In the genomic region with DNA sequence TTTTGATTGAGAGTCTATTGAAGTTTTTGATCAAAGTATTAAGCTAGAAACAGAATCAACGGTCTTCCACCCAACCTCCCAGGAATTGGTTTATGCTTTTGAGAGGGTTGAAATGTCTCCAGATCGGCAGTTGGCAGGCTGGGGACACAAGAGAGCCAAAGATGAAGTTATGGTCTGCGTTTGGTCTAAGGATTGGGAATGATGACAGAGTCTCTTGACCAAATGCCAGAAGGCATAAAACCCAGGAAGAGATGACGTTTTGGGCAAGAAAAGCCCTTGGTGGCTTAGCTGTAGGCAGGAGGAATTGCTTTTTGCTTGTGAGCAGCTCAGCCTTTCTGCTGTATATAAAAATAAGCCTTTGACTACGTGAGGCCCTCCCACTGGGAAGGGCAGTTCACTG, we compare ENCODE assay signal across 8 mouse cellular contexts.
A peak's percentile ranks its signal among the peaks of the same experiment; 100 is the strongest.
DNase-seq lines count a peak whose midpoint lies in the region; ATAC-seq and TF ChIP-seq lines count a peak whose summit lies in the region.

No protein-coding gene starts in this region.

- no peak overlapping the region for H3K4me2 ChIP-seq in forebrain, postnatal 0 days (ENCODE audit: low read depth)
- H3K4me2 ChIP-seq in limb, embryonic 14.5 days (replicated peaks; ENCODE audit: low read depth, low read length, severe bottlenecking) = no peak overlapping the region

- WGBS in forebrain, postnatal 0 days = 49% methylated on average over 5 of the region's 5 CpGs
- WGBS in forebrain, embryonic 10.5 days = 81% methylated on average over 5 of the region's 5 CpGs
- WGBS in limb, embryonic 14.5 days = 50% methylated on average over 5 of the region's 5 CpGs

- no peak for TF ChIP-seq POLR2A in limb, embryonic 14.5 days (IDR thresholded peaks at IDR 0.05; ENCODE audit: borderline replicate concordance, extremely low read depth, insufficient read depth, insufficient read length)

- no peak for TF ChIP-seq CTCF in forebrain, postnatal 0 days (IDR thresholded peaks at IDR 0.05; ENCODE audit: low read depth)

- peak overlapping the region; percentile 4; the same call in 1 of the 2 replicates for H3K27ac ChIP-seq in forebrain, postnatal 0 days (ENCODE audit: low read depth, low read length)
- no peak overlapping the region for H3K27ac ChIP-seq in forebrain, embryonic 10.5 days
- H3K27ac ChIP-seq in limb, embryonic 14.5 days (replicated peaks; ENCODE audit: low read depth, low read length) = peak overlapping the region; percentile 9; the same call in 1 of the 2 replicates

- peak; percentile 52 for DNase-seq in forebrain, postnatal 0 days
- no peak for DNase-seq in forebrain, embryonic 10.5 days (ENCODE audit: extremely low spot score, low spot score)
- DNase-seq in urinary bladder, postnatal 14 days (ENCODE audit: low spot score) = peak; percentile 38
- no peak for DNase-seq in urinary bladder, adult 2 months (ENCODE audit: low spot score)
- DNase-seq in limb, embryonic 14.5 days (ENCODE audit: low spot score) = peak; percentile 76
- no peak for DNase-seq in right cerebral cortex, postnatal 4 days
- DNase-seq in MN1 (ENCODE audit: low spot score) = no peak
- no peak for DNase-seq in layer of hippocampus, postnatal 14 days (ENCODE audit: low spot score in 2 of 2)

- no peaks in the 10 kb centered on the region for H3K4me1 ChIP-seq in forebrain, postnatal 0 days (ENCODE audit: insufficient read depth)
- H3K4me1 ChIP-seq in forebrain, embryonic 10.5 days = no peaks in the 10 kb centered on the region
- no peaks in the 10 kb centered on the region for H3K4me1 ChIP-seq in limb, embryonic 14.5 days (ENCODE audit: control insufficient read depth, insufficient read depth, low read length)

- no peak overlapping the region for H3K9ac ChIP-seq in forebrain, postnatal 0 days
- H3K9ac ChIP-seq in limb, embryonic 14.5 days (ENCODE audit: low read depth, low read length, severe bottlenecking) = no peak overlapping the region

- H3K4me3 ChIP-seq in forebrain, postnatal 0 days (ENCODE audit: low read depth, low read length) = no peak overlapping the region
- no peak overlapping the region for H3K4me3 ChIP-seq in forebrain, embryonic 10.5 days
- H3K4me3 ChIP-seq in limb, embryonic 14.5 days (replicated peaks; ENCODE audit: low read length) = no peak overlapping the region

- no peaks in the 10 kb centered on the region for H3K9me3 ChIP-seq in forebrain, postnatal 0 days (ENCODE audit: low read length)
- no peaks in the 10 kb centered on the region for H3K9me3 ChIP-seq in forebrain, embryonic 10.5 days
- H3K9me3 ChIP-seq in limb, embryonic 14.5 days (ENCODE audit: control insufficient read depth, low read length) = no peaks in the 10 kb centered on the region

- H3K36me3 ChIP-seq in forebrain, postnatal 0 days (ENCODE audit: insufficient read depth) = no peaks in the 10 kb centered on the region
- H3K36me3 ChIP-seq in forebrain, embryonic 10.5 days (replicated peaks) = peaks cover 17% of the 10 kb centered on the region
- H3K36me3 ChIP-seq in limb, embryonic 14.5 days (ENCODE audit: control insufficient read depth, insufficient read depth, low read length) = no peaks in the 10 kb centered on the region

- ATAC-seq in forebrain, postnatal 0 days = peak; percentile 10; the same call in 1 of the 2 replicates
- peak; percentile 41; the same call in 1 of the 2 replicates for ATAC-seq in limb, embryonic 14.5 days (ENCODE audit: low FRiP score, low read depth)

- H3K27me3 ChIP-seq in forebrain, postnatal 0 days (ENCODE audit: insufficient read depth, low read length) = no peaks in the 10 kb centered on the region
- H3K27me3 ChIP-seq in forebrain, embryonic 10.5 days (ENCODE audit: poor library complexity, severe bottlenecking) = no peaks in the 10 kb centered on the region
- H3K27me3 ChIP-seq in limb, embryonic 14.5 days (ENCODE audit: control insufficient read depth, insufficient read depth, low read length) = no peaks in the 10 kb centered on the region

Comparison
In these comparisons a context has a peak if more than half of its experiments do, and no peak if none do; other contexts are left out.
1. DNase-seq: peak in forebrain, postnatal 0 days (single experiment), urinary bladder, postnatal 14 days (single experiment) and limb, embryonic 14.5 days (single experiment); none in forebrain, embryonic 10.5 days (single experiment), urinary bladder, adult 2 months (single experiment), right cerebral cortex, postnatal 4 days (single experiment), MN1 (single experiment) and layer of hippocampus, postnatal 14 days (0 of 2).